Mouse (Mus musculus) adrenal gland, adult (tissue): ENCODE measurements at regions not wholly inside any gene's neighbourhood (a gene's known extent, or its start where the extent isn't known, plus 50 kb on each side); places are given as distances from the start of the nearest gene placed in this dataset.

ENCODE experiments used
- DNase-seq, 2 experiments: peaks; one replicate each; pipeline ENCODE4 v3.0.0; 2022 to 2023; ENCODE audit warnings: low spot score in 1 of 2; ENCODE audit not compliant: inconsistent age in 2 of 2

DNA sequence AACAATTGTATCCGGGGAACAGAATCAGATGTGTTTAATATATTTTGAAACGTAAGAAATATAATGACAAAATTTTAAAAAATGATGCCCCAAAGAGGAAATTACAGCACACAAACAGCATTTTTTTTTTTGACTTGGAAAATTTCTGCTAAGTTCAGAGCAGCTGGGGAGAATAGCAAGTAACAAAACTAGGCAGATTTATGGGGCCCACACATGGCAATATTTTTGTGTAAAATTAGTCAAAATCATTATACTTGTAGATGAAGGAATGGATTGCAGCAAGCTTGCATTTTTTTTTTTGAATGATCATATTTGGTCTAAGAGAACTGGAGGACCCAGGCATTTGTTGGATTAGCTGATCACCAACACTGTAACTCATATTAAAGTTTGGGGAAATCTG, 189.4 kb downstream of the Map2k6 start:
- DNase-seq, result no peak

GRCm38 (mm10) chr11:110595266-110595862, 196.4 kb downstream of the Map2k6 start:
- no peak for DNase-seq

DNA sequence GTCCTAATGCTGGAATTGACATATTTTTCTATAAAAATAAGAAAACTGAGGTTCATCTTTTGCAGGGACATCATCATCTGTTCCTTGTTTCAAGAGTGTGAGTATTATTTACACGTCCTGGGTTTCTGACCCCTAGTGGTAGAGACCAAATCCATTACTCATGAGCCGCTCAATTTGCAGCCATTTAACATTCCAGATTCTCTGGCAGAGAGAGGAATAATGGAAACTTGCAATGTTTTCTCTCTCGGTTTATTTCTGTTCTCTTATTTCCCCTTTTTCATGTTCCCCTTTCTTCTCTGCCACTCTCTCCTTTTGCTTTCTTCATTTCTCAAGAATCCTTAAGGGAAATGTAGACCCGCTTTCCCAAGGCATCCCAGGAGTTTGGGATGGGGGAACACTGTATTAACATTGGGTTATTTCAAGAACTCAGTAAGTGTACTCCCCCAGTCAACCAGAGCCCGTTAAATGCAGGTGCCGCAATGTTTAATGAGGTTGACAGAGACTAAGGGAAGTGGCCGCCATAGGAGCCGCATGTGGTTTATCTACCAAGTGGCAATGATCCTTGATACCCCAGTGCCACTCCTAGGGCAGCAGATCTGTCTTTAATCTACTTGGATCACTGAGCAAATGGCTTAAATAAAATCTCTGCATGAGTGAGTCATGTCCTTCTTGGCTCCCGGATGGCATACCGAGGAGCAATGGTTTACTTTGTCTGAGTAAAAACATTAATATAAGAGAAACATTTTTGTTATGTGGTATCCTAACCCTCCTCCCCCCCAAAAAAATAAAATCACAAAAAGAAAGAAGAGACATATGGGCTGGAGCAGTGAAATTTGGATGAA, 206.3 kb downstream of the Map2k6 start:
- DNase-seq, result no peak

DNA sequence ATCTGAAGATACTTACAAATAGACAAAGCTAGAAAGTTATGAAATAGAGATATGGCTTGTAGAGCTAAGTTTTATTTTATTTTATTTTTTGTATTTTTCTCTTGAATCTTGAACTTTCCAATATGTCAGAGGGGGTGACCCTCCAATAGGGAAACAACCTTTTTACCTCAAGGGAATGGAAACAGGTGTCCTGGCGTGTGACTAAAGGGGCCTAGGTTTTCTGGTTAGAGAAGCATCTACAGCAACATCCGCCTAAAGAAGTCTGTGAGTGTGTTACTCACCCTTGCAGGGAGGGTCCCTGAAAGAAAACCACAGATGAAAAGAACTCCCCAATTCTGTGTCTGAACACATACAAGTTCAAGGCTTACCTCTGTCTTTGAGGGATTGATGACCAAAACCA, 210.4 kb downstream of the Map2k6 start:
- no peak for DNase-seq

DNA sequence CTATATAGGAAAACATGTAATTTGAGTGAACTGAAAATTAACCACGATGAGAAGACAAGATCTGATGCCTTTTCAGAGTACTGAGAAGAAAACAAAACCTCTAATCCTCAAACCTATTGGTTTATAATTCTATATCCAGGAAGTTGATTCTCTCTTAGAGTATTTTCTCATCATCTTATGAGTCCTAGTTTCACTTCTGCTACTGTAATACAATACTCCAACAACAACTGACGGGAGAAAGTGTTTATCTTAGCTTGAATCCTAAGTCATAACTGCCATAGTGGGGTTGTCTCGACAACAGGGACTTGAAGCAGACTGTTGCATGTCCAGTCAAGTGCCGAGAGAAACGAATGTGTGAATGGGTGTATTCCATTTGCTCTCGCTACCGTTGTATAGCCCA, 211.9 kb downstream of the Map2k6 start:
- no peak for DNase-seq

GRCm38 (mm10) chr11:110632001-110632400, 233.1 kb downstream of the Map2k6 start:
- DNase-seq, result no peak

GRCm38 (mm10) chr11:110633351-110633750, 234.4 kb downstream of the Map2k6 start:
- no peak for DNase-seq

GRCm38 (mm10) chr11:110642485-110642884, 243.6 kb downstream of the Map2k6 start:
- DNase-seq, result no peak

GRCm38 (mm10) chr11:110649575-110650210, 250.8 kb downstream of the Map2k6 start:
- no peak for DNase-seq

- no peak for DNase-seq
Measured at GRCm38 (mm10) chr11:110652068-110652467, 253.1 kb downstream of the Map2k6 start.

- no peak for DNase-seq
Measured at GRCm38 (mm10) chr11:110656524-110657156, 257.7 kb downstream of the Map2k6 start.

GRCm38 (mm10) chr11:110657854-110658253, 258.9 kb downstream of the Map2k6 start:
- DNase-seq, result no peak

DNA sequence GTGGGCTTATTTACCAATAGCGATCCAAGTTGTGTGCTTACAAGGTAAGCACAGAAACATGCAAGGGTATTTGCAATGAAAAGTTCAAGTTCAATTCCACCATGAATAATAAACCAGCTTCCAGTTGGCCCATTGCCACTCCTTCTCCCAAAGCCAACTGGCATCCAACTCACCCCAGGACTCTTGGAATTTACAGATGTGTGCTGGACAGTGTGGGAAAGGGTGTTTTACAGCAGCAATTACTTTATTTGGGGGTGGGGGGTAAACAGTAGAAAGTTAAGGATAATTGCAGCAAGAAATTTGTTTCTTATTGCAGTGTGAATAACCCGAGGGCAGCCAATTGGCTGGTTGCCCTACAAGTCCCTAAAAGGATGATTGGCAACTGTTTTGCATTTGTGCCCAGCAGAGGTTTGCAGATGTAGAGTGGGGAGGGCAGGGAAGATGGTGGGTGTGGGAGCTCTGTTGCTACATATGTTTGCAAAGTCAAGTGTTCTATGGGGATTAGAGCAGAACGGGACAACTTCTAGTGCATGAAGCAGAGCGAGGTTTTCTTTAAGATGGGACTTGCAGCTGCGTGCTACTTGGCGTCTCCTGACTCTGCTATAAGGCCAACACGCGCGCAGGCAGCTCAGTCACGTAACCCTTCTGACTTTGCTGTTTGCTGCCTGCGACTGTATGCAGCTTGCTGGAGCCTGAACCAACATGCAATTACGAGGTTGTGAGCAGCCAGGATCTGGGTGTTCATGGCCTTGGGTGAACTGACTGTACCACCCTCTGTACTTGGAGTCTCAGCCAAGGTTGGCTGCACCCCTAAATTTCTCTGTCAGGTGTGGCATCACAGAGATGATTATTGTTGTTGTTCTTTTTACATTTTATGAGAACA, 271.9 kb downstream of the Map2k6 start:
- peak in 1 of 2 experiments; percentile 50 for DNase-seq

DNA sequence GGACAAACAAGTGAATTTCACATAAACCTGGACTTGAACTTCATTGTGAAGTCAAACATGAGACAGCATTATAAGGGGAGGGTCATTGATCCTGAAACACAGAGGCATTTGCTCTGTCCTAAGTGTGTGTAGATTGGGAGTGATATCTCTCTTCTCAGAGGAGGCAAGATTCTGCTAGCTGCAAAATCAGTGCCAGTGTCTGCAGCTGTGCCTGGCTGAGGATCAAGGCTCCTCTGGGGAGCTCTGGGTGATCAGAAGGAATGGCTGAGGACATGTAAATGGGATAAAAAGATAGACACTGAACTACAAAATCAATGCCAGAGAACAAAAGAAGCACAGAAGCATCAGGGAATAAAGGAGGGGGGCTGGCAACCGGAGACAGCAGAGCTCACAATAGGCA, 274.0 kb downstream of the Map2k6 start:
- no peak for DNase-seq

DNA sequence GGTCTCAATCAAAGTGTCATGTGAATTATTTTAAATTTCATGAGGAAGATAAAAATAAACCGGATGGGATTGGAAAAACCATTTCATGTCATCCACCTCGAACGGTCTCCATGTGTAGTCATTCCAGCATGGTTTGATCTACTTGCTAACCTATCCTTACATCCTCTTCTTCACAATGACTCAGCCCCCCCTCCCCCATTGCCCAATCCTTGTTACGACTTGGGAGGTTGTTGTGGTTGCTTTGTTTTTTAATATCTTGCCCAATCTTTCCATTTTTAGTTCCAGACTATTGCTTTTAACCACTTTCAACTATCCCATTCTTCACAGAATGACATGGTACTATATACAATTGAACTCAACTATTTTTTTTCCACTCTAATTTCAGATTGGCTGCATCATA, 275.0 kb upstream of the Kcnj16 start:
- DNase-seq, result no peak

DNA sequence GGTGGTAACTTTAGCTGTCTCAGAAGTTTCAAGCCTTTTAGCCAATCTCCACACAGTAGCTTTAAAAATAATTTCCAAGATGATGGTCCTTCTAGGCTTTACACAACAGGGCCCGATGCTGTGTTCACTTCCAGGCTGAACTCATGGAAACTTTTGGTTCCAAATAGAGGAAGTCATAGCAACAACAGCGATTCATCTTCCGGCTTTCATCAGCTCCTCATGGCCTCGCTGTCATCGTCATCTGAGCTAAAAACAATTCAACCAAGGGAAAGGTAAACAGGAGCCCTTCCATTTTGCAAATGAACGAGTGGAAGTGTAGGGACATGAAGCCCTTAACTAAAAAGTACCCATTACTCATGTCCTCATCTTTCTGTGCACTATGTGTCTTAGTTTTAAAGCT, 270.8 kb upstream of the Kcnj16 start:
- DNase-seq, result no peak

GRCm38 (mm10) chr11:110698342-110698741, 269.5 kb upstream of the Kcnj16 start:
- no peak for DNase-seq

- peak in 1 of 2 experiments; percentile 50 for DNase-seq
Measured at GRCm38 (mm10) chr11:110700976-110701375, 266.9 kb upstream of the Kcnj16 start.

GRCm38 (mm10) chr11:110702119-110702518, 265.7 kb upstream of the Kcnj16 start:
- no peak for DNase-seq

DNA sequence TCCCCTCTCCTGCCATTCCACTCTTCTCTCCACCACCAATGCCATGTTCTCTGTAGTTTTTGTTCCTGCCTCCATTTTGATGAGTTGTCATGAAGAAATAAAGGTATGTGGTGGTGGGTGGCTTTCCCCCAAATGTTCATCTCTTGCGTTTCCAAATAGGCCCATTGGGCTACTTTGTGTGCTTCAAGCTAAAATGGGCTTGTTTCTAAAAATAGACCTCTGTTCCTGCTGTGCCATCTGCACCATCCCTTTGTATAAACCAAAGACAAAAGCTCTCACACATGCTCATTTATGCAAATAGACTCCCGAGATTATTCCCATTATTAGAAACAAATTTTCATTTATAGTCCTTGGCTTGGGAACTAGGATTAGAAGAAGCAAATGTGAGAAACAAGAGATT, 264.3 kb upstream of the Kcnj16 start:
- DNase-seq, result no peak

DNA sequence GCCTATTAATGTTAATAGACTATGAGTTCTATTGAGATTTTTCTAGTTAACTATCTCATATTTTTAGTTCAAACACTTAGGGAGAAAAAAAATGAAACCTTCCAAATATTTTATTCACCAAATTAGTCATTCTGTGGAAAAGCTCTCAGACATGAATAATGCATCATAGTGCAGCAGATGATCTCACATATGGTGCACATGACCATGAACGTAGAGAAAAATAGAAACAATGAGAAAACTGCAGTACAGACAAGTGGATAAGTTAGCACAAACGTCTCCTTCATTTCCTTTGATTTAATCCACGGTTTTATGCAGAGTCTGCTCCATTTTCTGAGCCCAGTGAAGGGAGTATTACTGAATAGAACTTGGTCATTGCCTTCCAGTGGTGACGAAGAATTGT, 260.5 kb upstream of the Kcnj16 start:
- DNase-seq, result no peak
